Mouse (Mus musculus) gastrocnemius, postnatal 36 days (tissue): Measurements from ENCODE around the gene Mctp2. TPM values are rescaled to one million over a fixed set of nuclear protein-coding genes. Genes with fewer than 3 reads are reported as not detected.

Source experiments
- DNase-seq, 2 experiments: peaks; one replicate each; pipeline ENCODE4 v3.0.0; 2022
- intact Hi-C: fragments of 180-260 bp; cut with DNase I; formaldehyde crosslinking; loops from one replicate; pipeline ENCODE4 v1.15.1; 2025
- long read RNA-seq, 2 experiments: library from polyadenylated mRNA; stranded (forward); transcript quantifications; one replicate each; pipeline ENCODE4 v2.0.0; 2021
- total RNA-seq, 2 experiments: library from RNA; stranded (reverse); gene quantifications; 2 replicates each; pipeline ENCODE4 v1.2.3; 2021

Mctp2 gene
- total RNA-seq: under 1 TPM in 1 of 2 experiments, not detected in 1; 0.08 TPM
- long read RNA-seq, experiment 1, partial matches to known transcripts: 0 of 1 reads
- long read RNA-seq, experiment 1, other reads (novel, unspliced or antisense): 1 of 1 reads
- long read RNA-seq, experiment 2: 0 reads

DNA sequence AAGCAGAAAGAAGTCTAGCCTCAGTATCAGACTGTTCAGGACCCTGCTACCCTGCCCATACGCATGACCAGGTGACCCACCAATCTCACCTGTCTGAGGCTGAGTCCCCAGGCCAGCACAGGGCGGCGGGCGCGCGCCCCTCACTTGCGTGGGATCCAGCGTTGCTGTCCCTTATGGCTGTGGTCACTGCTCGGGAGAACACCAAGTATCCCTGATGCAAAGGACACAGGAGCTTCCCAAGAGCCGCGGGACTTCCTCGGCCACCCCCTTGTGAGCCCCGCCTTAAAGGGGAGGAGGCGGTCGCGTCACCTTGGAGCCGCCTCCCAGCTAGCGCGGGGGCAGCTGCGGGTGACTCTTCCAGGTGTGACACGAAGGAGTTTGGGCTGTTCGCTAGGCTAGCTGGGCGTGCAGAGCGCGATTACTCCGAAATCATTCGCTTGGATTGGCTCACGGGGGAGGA, at the start of gene Mctp2:
Gene Mctp2 (minus strand): TSS at position 227 of the 460 bp plus-strand sequence.
- DNase-seq: no peak
- intact Hi-C loops: no loop called here

DNA sequence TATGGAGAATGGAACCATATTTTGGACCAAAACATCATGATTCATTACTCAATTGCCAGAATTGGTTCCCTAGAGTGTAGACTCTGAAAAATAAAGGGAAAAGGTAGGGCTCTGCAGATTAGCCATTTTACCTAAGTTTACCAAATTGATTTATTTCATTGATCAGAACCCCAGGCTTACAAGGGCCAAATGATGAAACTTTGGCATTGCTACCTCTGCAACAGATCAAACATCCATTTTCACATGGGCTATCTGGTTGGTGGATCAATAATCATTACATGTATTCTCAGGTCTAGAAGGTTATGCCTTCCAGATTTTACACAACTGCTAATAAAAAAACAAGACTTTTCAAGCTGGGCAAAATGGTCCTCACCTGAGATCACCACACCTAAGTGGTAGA, 39.5 kb upstream of the Mctp2 start:
- DNase-seq: no peak
- intact Hi-C loops: no loop called here

DNA sequence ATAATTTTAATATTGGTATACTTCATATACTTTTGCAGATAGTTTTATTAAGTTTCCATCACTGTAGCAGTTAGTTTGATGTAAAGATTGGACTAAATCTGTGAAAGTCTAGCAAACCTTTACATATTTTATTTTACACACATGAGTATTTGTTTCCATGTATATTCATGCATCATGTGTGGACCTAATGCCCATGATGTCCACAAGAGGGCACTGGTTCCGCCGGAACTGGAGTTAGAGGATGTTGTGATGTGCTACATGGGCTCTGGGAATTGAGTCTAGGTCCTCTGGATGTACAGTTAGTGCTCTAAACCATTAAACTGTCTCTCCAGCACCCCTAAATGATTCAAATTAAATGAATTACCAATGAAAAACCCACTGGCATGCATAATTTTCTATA, 37.3 kb upstream of the Mctp2 start:
- intact Hi-C loops: no loop called here
- no peak for DNase-seq

DNA sequence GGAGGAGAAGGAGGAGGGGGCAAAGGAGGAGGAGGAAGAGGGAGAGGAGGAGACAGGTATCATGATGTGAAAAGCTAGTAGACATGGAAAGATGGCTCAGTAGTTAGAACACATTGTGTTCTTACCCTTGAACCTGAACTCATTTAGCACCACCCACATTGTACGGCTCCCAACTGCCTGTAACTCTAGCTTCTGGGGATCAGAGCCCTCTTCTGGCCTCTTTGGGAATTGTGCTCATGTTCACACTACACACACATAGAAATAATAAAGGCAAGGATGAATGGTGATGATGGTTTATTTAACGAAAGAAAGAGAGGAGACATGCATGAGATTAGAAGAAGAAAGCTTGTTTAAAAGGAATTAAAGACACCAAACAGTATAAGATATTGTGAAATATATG, 36.4 kb upstream of the Mctp2 start:
- no peak for DNase-seq
- intact Hi-C loops: no loop called here

DNA sequence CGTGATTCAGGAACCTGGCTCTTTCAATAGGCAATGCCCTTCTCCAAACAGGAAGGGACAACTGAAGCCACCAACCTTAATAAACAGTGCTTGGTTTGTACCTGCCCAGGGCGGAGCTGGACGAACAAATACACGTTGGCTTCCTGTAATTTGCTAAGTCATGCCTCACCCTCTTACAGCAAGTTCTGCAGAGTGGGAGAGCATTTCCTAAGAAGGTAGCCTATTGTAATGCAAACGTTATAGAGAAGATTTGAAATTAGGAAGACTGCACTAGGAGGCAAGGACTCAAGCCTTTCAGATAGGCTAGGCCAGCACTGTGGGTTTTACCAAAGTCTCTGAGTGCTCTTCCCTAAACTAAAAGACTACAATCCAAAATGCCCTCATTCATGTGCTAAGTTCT, 19.6 kb upstream of the Mctp2 start:
- intact Hi-C loops: no loop called here
- no peak for DNase-seq

DNA sequence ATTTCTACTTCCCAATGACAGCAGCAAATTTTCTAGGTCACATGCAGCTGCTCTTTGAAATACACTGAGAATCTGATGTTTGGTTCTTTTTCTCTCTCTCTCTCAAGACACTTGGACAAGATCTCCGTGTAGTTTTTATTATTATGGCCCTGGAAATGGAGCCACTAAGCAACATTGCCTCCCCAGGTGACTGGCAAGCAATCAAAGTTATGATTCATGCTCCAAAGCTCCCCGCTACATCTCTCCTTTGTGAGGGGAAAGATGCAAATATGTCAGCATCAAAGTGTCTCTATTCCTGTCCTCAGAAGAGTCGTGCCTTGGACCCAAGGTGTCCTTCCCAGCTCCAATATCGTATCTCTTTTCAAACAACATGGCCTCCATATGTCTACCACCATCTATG, 14.5 kb upstream of the Mctp2 start:
- no peak for DNase-seq
- intact Hi-C loops: no loop called here

DNA sequence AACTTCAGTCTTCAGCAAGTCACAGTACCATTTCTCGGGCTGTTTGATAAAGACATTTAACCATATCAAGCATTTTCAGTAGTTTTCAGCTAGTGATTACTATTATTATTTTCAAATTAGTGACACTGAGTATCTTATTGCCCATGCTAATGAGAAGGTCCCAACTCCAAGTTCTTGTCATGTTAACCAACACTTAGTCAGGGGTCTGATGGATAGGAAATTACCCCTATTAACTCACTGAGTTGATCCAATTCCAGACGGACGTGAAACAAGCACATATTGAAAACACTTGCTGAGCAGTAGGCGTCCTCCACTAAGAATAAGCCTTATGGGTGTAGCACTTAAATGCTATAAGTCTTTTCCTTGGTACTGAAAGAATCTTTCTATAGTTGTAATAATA, 14.0 kb upstream of the Mctp2 start:
- no peak for DNase-seq
- intact Hi-C loops: no loop called here

DNA sequence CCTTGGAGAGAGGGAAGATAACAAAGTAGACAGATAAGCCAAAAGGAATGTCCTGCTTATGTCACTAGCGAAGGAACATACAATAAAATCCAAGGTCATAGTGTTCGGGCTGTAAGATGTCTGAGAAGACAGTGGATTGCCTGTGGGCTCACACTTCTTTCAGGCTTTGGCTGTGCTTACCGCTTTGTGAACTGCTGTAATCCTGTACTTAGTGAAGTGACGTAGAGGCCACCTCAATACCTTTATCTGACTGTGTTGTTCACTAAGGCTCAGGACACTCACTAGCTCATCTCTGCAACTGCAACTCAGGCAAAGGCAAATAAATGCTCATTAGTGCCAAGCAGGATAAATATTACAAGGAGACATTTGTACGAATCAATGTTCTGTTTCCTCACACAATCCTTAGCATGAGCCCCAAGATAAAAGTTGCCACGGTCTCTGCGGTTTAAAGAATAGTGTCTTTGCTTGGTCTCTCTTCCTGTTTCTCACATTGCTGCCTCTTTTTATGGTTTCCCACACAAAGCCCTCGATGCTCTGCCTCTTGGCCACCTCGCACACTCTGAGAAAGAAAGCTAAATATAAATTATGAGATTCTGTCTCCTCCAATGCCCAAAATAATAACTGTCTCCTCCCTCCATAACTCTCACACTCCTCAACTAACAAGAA, 8.1 kb upstream of the Mctp2 start:
- intact Hi-C loops: no loop called here
- no peak for DNase-seq

DNA sequence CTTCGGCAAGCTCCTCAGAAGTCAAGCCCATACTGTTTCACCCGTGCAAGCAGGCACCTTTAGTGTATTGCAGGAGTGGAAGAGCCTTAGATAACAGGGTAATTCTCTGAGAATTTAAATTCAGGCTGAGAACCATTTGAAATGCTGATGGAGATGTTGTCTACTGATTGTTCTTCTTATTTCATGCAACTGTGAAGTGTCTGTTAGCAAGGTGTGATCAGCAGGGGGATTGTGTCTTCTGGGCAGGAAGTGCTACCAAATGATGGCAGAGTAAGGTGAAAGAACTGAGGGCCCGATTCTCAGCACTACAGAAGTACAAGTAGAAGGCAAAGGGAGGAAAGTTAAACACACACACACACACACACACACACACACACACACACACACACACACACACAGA, 7.5 kb upstream of the Mctp2 start:
- intact Hi-C loops: no loop called here

DNA sequence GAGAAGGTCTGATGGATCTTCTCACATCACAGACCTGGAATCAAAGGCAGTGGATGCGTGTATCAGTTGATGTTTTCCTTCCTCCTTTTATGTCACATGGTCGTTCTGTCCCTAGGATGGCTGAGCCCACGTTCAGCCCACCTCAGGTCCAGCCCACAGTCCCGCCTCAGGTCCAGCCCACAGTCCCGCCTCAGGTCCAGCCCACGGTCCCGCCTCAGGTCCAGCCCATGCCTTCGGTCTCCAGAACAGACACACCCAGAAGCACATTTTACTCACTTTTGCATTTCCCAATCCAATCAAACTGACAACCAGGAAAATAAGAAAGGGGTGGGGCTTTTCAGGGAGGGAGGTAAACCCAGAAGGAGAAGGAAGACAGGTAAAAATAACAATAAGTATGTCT, 5.2 kb upstream of the Mctp2 start:
- DNase-seq: no peak
- intact Hi-C loops: no loop called here

More for the DNA sequence above, 7.5 kb upstream of the Mctp2 start:
- DNase-seq: no peak

DNA sequence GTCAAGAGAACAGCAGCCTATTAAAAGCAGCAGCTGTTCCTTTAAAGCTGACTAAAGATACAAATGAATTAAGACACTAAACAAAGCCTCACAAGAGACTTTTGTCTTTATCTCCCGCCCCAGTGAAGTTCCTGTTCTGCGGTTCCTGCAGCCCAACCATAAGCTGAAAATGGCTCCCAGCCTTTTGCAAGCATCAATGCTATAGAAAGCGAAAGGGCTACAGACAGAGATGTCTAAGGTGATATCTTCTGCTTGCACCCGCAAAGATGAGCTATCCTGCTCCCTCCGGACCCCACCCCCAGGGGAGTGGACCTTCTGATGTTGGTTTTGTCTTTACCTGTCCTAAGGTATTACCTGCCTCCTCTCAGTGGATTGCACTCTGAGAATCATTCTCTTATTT, 1.7 kb upstream of the Mctp2 start:
- intact Hi-C loops: no loop called here
- no peak for DNase-seq

DNA sequence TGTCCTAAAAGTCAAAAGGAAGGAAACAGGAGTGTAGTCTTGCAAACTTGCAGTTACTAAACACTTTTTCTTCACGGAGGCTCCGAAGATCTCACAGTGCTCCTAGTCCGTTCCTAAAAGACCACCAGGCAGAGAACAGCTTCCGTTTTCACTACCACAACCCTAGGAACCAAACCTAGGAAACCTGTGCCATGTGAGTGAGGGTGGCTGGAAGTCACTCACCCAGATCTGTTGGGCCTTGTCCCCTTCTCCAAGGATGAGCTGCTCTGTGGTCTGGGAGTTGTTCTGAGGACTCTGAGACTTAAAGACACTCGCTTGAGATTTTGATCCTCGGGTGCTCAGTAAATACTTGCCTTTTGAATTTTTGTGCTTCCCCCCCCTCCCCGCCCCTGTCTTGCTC, 439 bp upstream of the Mctp2 start:
- intact Hi-C loops: no loop called here
- no peak for DNase-seq

DNA sequence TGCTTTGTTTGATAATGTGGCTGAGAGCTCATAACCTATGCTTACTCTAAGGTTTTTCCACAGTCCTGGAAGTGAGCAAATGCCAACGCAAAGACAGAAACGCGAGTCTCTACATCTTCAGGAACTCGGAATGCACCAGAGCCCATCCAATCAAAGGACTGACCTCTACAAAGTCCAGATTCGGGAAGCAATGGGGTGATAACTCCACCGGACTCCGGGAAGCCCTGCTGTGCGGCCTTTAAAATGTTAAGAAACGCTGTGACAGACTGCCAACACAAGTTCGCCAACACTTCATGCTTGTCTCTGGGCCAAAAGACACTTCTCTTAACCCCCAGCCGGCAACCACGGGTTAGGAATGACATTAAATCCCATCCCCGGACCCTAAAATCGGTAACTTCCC, 437 bp downstream of the Mctp2 start:
- DNase-seq: no peak

DNA sequence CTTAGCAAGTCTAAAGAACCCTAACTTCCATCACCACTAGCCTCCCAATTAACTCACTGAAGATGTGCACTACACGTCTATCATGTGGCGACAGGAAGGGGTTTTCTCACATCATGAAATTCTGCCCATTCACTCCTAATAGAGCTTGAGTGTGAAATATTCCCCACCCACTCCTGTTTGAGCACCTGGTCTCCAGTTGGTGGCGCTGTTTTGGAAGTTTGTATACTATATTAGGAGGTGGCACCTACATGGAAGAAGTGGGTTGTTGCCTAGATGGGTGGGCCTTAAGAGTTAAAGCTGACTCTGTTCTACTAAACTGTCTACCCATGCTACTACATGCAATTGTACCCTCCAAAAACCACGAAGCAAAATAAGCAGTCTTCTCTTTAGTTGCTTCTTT, 4.7 kb downstream of the Mctp2 start:
- no peak for DNase-seq
- intact Hi-C loops: no loop called here

More for the DNA sequence above, 437 bp downstream of the Mctp2 start:
- intact Hi-C loops: no loop called here

DNA sequence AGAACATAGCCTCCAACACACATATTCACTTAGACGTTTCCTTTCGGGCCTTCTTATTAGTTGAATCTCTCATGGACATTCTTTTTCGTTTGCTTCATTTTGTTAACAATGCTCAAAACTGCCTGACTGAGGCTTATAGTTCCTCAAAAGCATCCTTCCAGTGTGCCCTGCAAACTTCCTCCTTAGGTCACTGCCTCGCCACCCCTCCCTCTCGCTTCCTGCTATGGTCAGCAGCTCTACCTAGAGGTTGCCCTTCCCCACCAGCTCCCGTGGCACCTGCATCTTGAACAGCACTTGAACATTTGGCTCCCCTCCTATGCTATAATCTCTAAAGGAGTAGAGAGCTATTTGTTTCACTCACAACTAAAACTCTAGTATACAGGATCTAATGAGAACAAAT, 6.7 kb downstream of the Mctp2 start:
- intact Hi-C loops: no loop called here
- no peak for DNase-seq

DNA sequence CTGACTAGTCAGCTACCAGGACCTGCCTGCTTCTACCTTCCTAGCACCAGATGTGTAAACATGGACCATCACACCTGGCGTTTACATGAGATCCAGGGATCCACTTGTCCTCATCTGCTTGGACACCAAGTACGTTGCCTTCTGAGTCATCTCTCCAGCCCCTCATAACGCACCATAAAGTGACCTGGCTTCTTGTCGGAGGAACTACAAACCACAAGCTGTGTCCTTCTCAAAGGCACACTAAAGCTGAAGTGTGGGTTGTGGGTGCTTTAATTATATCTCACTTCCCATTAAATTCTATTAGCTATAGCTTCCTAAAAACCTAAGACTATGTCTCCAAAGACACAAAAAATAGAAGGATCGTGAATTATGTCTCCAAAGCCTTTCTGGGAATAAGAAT, 9.4 kb downstream of the Mctp2 start:
- intact Hi-C loops: no loop called here
- no peak for DNase-seq

DNA sequence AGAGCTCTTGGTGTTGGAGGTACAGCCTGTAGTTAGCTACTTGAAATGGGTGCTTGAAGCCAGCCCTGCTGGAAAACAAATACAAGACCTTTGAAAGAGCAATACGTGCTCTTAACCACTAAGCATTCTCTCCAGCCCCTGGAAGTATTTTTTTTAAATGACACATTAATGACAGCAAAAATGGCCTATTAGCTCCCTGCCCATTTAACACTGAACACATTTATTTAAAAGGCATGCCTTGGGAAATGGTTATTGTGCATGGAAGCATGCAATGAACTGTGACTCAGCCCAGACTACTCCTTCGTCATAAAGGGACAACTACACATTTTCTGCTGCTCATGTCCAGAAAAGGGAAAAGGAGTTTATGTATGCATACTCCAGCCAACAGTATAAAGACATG, 10.2 kb downstream of the Mctp2 start:
- no peak for DNase-seq
- intact Hi-C loops: no loop called here

DNA sequence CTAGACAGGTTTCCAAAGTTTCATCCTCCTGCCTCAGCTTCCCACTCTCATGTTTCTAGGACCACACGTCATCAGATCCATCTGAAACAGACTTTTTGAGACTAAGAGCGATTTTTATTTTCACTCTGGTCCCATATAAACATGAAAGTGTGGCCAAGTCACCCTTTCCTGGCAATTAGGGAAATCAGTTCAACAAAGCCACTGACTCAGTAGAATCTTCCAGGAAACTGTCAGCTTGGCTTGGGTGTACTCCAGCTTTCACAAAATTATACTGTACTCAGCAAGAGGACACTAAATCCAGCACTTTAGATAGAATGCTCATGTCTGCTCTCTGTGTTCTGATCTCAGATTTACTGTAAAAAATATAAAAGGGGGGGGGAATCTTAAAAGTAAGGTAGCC, 11.5 kb downstream of the Mctp2 start:
- intact Hi-C loops: no loop called here
- DNase-seq: no peak

DNA sequence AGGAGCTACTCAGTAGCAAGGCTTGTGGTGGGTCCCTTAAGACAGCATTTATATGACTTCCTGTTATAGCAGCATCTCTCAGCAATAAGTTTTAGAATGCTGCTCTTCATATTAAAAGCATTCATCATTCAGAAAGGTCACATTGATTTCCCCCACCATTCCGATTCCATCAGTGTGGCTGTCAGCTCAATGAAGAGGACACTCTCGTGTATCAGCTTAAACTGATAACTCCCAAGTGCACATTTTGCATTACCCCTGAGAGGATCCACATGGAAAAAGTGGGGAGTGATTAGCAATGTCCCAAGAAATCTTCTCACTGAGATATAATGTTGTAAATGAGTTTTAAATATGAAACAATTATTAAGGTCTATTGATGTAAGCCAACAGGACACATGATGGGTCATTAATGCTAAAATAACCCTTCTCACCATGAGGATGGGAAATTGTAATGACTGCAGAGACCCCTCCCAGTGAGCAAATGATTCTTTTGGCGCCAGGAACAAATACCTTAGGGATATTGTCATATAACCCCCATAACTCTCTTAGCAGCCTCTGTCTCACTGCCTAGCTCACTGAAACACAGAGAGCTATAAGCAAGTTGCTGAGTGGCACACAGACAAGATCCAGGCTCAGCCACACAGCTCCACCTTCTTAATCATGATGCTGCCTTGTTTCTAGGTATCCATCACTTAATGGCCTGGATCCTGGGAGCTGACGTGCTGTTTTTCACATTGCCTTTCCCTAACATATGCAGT, 12.4 kb downstream of the Mctp2 start:
- no peak for DNase-seq
- intact Hi-C loops: no loop called here

DNA sequence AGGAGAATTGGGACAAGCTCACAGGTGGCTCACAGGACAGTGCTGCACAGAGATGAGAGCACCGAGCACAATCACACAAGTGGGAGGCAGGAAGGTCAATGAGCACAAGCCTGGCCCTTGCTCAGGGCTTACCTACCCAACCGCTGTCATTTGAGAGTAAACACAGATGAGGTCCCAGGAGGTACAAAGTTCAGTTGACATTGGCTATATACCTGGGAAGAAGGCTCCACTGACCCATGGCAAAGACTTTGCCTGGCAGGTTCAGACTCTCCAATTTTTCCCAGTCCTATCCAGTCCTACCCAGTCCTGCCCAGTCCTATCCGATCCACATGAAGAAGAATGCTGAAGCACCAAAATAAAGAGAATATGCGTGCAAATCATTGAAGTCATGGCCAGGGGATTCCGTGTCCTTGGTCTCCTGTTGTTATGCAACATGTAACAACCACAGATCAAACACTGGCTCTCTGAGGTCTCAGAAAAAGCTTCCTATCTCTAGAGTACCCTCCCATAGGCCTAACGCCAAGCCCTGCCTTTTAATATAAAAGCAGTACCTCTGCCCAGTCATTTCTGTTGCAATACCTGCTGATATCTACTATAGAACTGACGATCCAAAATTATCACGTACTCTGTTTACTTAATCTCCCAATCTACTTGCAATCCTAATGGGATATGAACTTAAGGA, 14.0 kb downstream of the Mctp2 start:
- no peak for DNase-seq
- intact Hi-C loops: no loop called here

DNA sequence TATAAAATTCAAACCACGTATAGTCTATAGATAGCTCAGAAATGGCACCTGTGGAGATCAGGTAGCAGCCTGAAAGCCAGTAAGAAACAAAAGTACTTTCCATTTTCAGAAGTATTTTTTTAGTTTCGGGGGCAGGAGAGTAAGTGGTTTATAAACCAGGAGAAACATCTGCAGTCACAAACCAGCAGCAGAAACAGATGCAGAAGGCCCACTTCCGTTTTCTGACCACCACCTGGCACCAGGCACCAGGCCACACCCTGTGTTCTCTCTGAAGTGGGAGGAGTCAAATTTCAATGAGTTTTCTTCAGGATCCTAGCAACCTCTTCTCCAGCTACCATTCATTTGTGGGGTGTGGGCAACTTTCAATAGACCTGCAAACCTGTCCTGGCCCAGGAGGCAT, 25.7 kb downstream of the Mctp2 start:
- intact Hi-C loops: no loop called here
- no peak for DNase-seq

DNA sequence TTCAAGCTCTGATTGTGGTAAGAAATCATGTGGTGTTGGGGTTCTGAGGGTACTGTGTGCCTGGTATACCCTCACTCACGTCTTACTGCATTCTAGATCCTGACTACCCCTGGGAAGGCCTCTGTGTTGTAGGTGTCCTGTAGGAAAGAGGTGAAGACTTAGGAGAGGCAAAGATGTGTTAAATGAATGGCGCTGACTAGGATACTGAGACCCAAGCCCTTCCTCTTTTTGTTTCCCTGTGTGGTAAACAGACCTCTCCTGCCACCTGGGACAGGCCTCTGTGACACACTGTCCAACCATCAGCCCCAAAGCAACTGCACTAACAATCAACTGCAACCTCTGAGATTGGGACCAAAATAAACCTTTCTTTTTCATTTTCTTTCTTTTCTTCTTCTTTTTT, 28.0 kb downstream of the Mctp2 start:
- intact Hi-C loops: no loop called here

More for the DNA sequence above, 28.0 kb downstream of the Mctp2 start:
- no peak for DNase-seq
